8 mouse cellular contexts compared by ENCODE assay signal in the genomic region with DNA sequence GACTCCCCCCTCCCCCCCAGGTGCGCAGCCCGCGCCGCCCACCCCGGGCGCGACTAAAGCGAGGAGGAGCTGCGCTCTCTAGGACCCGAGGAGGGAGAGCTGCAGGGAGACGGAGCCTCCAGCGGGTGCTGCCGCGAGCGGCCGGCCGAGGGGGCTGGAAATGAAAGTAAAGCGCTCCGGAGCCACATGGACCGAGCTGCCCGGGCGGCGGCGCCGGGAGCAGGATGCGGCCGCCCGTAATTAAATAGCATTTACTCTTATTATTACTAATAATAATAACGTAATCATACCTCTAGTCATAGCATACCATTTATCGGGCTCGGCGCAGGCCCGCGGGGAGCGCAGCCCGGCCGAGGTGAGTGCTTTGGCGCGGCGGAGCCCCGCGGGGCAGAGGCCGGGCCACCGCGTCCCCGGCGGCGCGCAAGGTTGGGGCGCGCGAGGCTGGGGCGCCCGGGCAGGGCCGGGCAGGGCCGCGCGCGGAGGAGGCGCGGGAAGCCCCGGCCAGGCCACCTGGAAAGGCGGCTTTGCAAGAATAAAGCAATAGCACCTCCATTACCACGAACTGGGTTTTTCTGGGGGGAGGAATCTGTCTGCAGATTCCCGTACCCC. TPM values are rescaled to one million over a fixed set of nuclear protein-coding genes. Genes with fewer than 3 reads are reported as not detected.
DNase-seq lines count a peak whose midpoint lies in the region; ATAC-seq and TF ChIP-seq lines count a peak whose summit lies in the region.

TSS of gene Zc3h7b (plus strand) at position 66 of the 609 bp plus-strand sequence.
TSS of gene Rangap1 (minus strand) at position 539 of the 609 bp plus-strand sequence.

- no peak for TF ChIP-seq CTCF in MEL (IDR thresholded peaks at IDR 0.05 in 2 of 3, conservative IDR thresholded peaks at IDR 0.05 in 1 of 3; ENCODE audit: control insufficient read depth in 1 of 3, insufficient read depth in 1 of 3, low read depth in 2 of 3, low read length in 3 of 3, poor library complexity in 1 of 3, severe bottlenecking in 1 of 3)
- peak; percentile 57 for TF ChIP-seq CTCF in layer of hippocampus, adult 2 months (conservative IDR thresholded peaks at IDR 0.05)
- no peak; the same call in 1 of the 2 replicates for TF ChIP-seq CTCF in lung, embryonic 14.5 days (IDR thresholded peaks at IDR 0.05; ENCODE audit: low read depth)
- no peak for TF ChIP-seq CTCF in olfactory bulb, adult 2 months (IDR thresholded peaks at IDR 0.05; ENCODE audit: insufficient read depth, low read depth, low read length)
- no peak for TF ChIP-seq CTCF in thymus, adult 2 months (IDR thresholded peaks at IDR 0.05; ENCODE audit: borderline replicate concordance, control insufficient read depth, extremely low read depth, insufficient read depth, low read length, poor library complexity)

- TF ChIP-seq RAD21 in MEL (IDR thresholded peaks at IDR 0.05; ENCODE audit: low read depth, low read length), result no peak

- WGBS in lung, embryonic 14.5 days, result under 1% methylated on average over 64 of the region's 65 CpGs
- under 1% methylated on average over 65 of the region's 65 CpGs for WGBS in olfactory bulb, adult 2 months
- under 1% methylated on average over 63 of the region's 65 CpGs for WGBS in thymus, adult 2 months

- H3K27me3 ChIP-seq in MEL (ENCODE audit: control insufficient read depth in 1 of 2, insufficient read depth in 2 of 2, low read length in 2 of 2), result no peaks in the 10 kb centered on the region
- H3K27me3 ChIP-seq in lung, embryonic 14.5 days (ENCODE audit: insufficient read depth, low read length), result no peaks in the 10 kb centered on the region
- no peaks in the 10 kb centered on the region for H3K27me3 ChIP-seq in thymus, adult 2 months (ENCODE audit: control insufficient read depth, insufficient read depth, low read length)

- peaks cover 0 to 11% of the 10 kb centered on the region in 2 experiments; a peak in 2 of 4 replicates for H3K36me3 ChIP-seq in MEL (ENCODE audit: control insufficient read depth in 1 of 2, insufficient read depth in 2 of 2, low read length in 2 of 2)
- H3K36me3 ChIP-seq in lung, embryonic 14.5 days (ENCODE audit: insufficient read depth), result no peaks in the 10 kb centered on the region
- H3K36me3 ChIP-seq in thymus, adult 2 months (ENCODE audit: control insufficient read depth, insufficient read depth, low read length), result no peaks in the 10 kb centered on the region

- H3K79me2 ChIP-seq in MEL (ENCODE audit: control insufficient read depth, insufficient read depth, low read length, poor library complexity), result peaks cover 22% of the 10 kb centered on the region

- H3K9me3 ChIP-seq in MEL (replicated peaks; ENCODE audit: insufficient read depth, low read length), result no peaks in the 10 kb centered on the region
- no peaks in the 10 kb centered on the region for H3K9me3 ChIP-seq in lung, embryonic 14.5 days (ENCODE audit: low read depth, low read length)

- H3K4me3 ChIP-seq in MEL (ENCODE audit: control insufficient read depth in 1 of 2, insufficient read depth in 1 of 2, low read depth in 2 of 2, low read length in 2 of 2), result peak within 1 kb of the TSS; percentile 70 to 86
- H3K4me3 ChIP-seq in layer of hippocampus, adult 2 months, result peak within 1 kb of the TSS; percentile 91
- H3K4me3 ChIP-seq in lung, embryonic 14.5 days (ENCODE audit: low read depth, low read length), result peak within 1 kb of the TSS; percentile 91
- peak within 1 kb of the TSS; percentile 73 for H3K4me3 ChIP-seq in olfactory bulb, adult 2 months (ENCODE audit: insufficient read depth, low read depth, low read length)
- peak within 1 kb of the TSS; percentile 93 for H3K4me3 ChIP-seq in thymus, adult 2 months (ENCODE audit: control insufficient read depth, insufficient read depth, low read length)

- TF ChIP-seq EP300 in MEL (IDR thresholded peaks at IDR 0.05; ENCODE audit: low read depth in 1 of 2, low read length in 2 of 2), result no peak

- peak within 1 kb of the TSS; percentile 82 for H3K4me2 ChIP-seq in lung, embryonic 14.5 days

- H3K27ac ChIP-seq in MEL (ENCODE audit: control insufficient read depth, low read depth, low read length), result peak within 1 kb of the TSS; percentile 53
- H3K27ac ChIP-seq in layer of hippocampus, adult 2 months, result peak within 1 kb of the TSS; percentile 95
- peak within 1 kb of the TSS; percentile 94 for H3K27ac ChIP-seq in lung, embryonic 14.5 days (ENCODE audit: low read depth)
- peak within 1 kb of the TSS; percentile 79 for H3K27ac ChIP-seq in olfactory bulb, adult 2 months (ENCODE audit: insufficient read depth, low read depth, low read length)
- H3K27ac ChIP-seq in thymus, adult 2 months (ENCODE audit: control insufficient read depth, insufficient read depth, low read length), result 0 out of 2 replicates have a peak within 1 kb of the TSS, but pooled peaks have one; percentile 5

- TF ChIP-seq POLR2A in MEL (IDR thresholded peaks at IDR 0.05; ENCODE audit: control insufficient read depth in 1 of 2, insufficient read depth in 1 of 2, low read depth in 1 of 2, low read length in 2 of 2, poor library complexity in 1 of 2), result peak in 1 of 2 experiments; percentile 72; a peak in 2 of 4 replicates
- TF ChIP-seq POLR2A in olfactory bulb, adult 2 months (IDR thresholded peaks at IDR 0.05; ENCODE audit: insufficient read depth, low read depth, low read length), result no peak; the same call in 1 of the 2 replicates
- no peak for TF ChIP-seq POLR2A in thymus, adult 2 months (IDR thresholded peaks at IDR 0.05; ENCODE audit: control insufficient read depth, extremely low read depth, insufficient read depth, low read length, poor library complexity)

- H3K9ac ChIP-seq in MEL (ENCODE audit: control insufficient read depth, low read depth, low read length, poor library complexity, severe bottlenecking), result peak within 1 kb of the TSS; percentile 81
- H3K9ac ChIP-seq in lung, embryonic 14.5 days, result peak within 1 kb of the TSS; percentile 98

- peaks cover 0 to 6% of the 10 kb centered on the region in 2 experiments; a peak in 3 of 4 replicates for H3K4me1 ChIP-seq in MEL (ENCODE audit: control insufficient read depth in 1 of 2, insufficient read depth in 2 of 2, low read length in 2 of 2)
- peaks cover 4% of the 10 kb centered on the region; the same call in 1 of the 2 replicates for H3K4me1 ChIP-seq in lung, embryonic 14.5 days (ENCODE audit: insufficient read depth)
- peaks cover 6% of the 10 kb centered on the region for H3K4me1 ChIP-seq in olfactory bulb, adult 2 months (ENCODE audit: control insufficient read depth, insufficient read depth, low read length)
- H3K4me1 ChIP-seq in thymus, adult 2 months (replicated peaks; ENCODE audit: control insufficient read depth, insufficient read depth, low read length), result peaks cover 8% of the 10 kb centered on the region

- intact Hi-C loops in heart, postnatal 36 days (cut with DNase I), result loop anchor here (2.0 kb wide), 2 partner anchors 14 to 56 kb away; no protein-coding TSS in a partner anchor

- peak; percentile 84 for ATAC-seq in lung, embryonic 14.5 days (ENCODE audit: insufficient read depth)

- DNase-seq in MEL (ENCODE audit: low read depth, low spot score), result peak; percentile 74
- peak; percentile 66 for DNase-seq in cerebellum, adult 8-10 months
- peak; percentile 69 for DNase-seq in forelimb bud, embryonic 11.5 days (ENCODE audit: low read depth, low spot score)
- DNase-seq in heart, postnatal 36 days, result peak; percentile 77 to 85
- peak; percentile 69 to 74 for DNase-seq in layer of hippocampus, adult 2 months (ENCODE audit: low spot score in 2 of 2)
- peak; percentile 85 for DNase-seq in lung, embryonic 14.5 days
- DNase-seq in thymus, adult 2 months, result peak; percentile 61

TF ChIP-seq in MEL, 35 proteins besides CTCF, POLR2A, EP300 and RAD21 (continues in another document):
- TF ChIP-seq SMC3 (IDR thresholded peaks at IDR 0.05; ENCODE audit: low read depth, low read length), result no peak
- TF ChIP-seq ZNF384 (IDR thresholded peaks at IDR 0.05; ENCODE audit: low read depth, low read length), result no peak
- peak; percentile 31; the same call in 1 of the 2 replicates for TF ChIP-seq POLR2AphosphoS2 (IDR thresholded peaks at IDR 0.05; ENCODE audit: low read length)
- no peak for TF ChIP-seq BHLHE40 (IDR thresholded peaks at IDR 0.05; ENCODE audit: borderline replicate concordance, low read depth, low read length)
- no peak for TF ChIP-seq ELF1 (IDR thresholded peaks at IDR 0.05; ENCODE audit: low read depth, low read length)
- TF ChIP-seq CHD1 (IDR thresholded peaks at IDR 0.05; ENCODE audit: low read depth, low read length), result no peak
- no peak for TF ChIP-seq HCFC1 (IDR thresholded peaks at IDR 0.05; ENCODE audit: low read depth, low read length)
- TF ChIP-seq MAZ (IDR thresholded peaks at IDR 0.05; ENCODE audit: low read depth, low read length), result peak; percentile 46; the same call in 1 of the 2 replicates
- peak; percentile 24; the same call in 1 of the 2 replicates for TF ChIP-seq NRF1 (IDR thresholded peaks at IDR 0.05; ENCODE audit: insufficient read depth, low read depth, low read length, poor library complexity, severe bottlenecking)
- no peak for TF ChIP-seq RCOR1 (IDR thresholded peaks at IDR 0.05; ENCODE audit: low read depth, low read length)
- no peak for TF ChIP-seq UBTF (IDR thresholded peaks at IDR 0.05; ENCODE audit: borderline replicate concordance, insufficient read depth, low read depth, low read length)
- TF ChIP-seq ZKSCAN1 (IDR thresholded peaks at IDR 0.05; ENCODE audit: low read depth, low read length), result no peak
- peak; percentile 33 for TF ChIP-seq TCF12 (IDR thresholded peaks at IDR 0.05; ENCODE audit: low read depth, low read length)

RNA-seq across cellular contexts. Expression of gene Zc3h7b, which starts in this region (rescaled TPM):
- total RNA-seq in MEL (2012; rRNA removed), result 16.9 and 18.2 TPM in 2 replicates
- polyA plus RNA-seq in MEL (2012; ENCODE audit: insufficient read depth in 1 of 2, insufficient read length in 2 of 2, low read depth in 1 of 2, low replicate concordance in 2 of 2, missing spikeins in 1 of 2), result 100 to 1,000 TPM in 1 of 2 experiments, 10 to 100 TPM in 1; 41.5 to 108 TPM
- 10 to 100 TPM; 73.7 to 73.9 TPM for total RNA-seq in heart, postnatal 36 days (2021)
- total RNA-seq in layer of hippocampus, adult 2 months (2021), result 100 to 1,000 TPM; 140 to 145 TPM
- 45.6 and 46.1 TPM in 2 replicates for polyA plus RNA-seq in lung, embryonic 14.5 days (2014; fragmentation: Nextera tagmentation; extraction: Ambion mirVana)
- not detected in 2 replicates for polyA plus RNA-seq in olfactory bulb, adult 2 months (2012; ENCODE audit: insufficient read depth, insufficient read length, low replicate concordance, missing spikeins)
- polyA plus RNA-seq in thymus, adult 2 months (2012; rRNA removed), result 42.3 and 49.5 TPM in 2 replicates

RNA-seq across cellular contexts. Expression of gene Rangap1, which starts in this region (rescaled TPM):
- total RNA-seq in MEL (2012; rRNA removed), result 191 and 197 TPM in 2 replicates
- polyA plus RNA-seq in MEL (2012; ENCODE audit: insufficient read depth in 1 of 2, insufficient read length in 2 of 2, low read depth in 1 of 2, low replicate concordance in 2 of 2, missing spikeins in 1 of 2), result 100 to 1,000 TPM in 1 of 2 experiments, not detected in 1; 281 TPM
- total RNA-seq in heart, postnatal 36 days (2021), result 10 to 100 TPM; 24.9 to 25.1 TPM
- total RNA-seq in layer of hippocampus, adult 2 months (2021), result 100 to 1,000 TPM; 149 to 162 TPM
- polyA plus RNA-seq in lung, embryonic 14.5 days (2014; fragmentation: Nextera tagmentation; extraction: Ambion mirVana), result 101 and 107 TPM in 2 replicates
- polyA plus RNA-seq in olfactory bulb, adult 2 months (2012; ENCODE audit: insufficient read depth, insufficient read length, low replicate concordance, missing spikeins), result not detected in 2 replicates
- 73.9 and 82.0 TPM in 2 replicates for polyA plus RNA-seq in thymus, adult 2 months (2012; rRNA removed)

Comparison
In these comparisons a context has a peak if more than half of its experiments do, and no peak if none do; other contexts are left out.
1. Peak in every context shown above with its lines: DNase-seq, ATAC-seq, H3K4me3 ChIP-seq and H3K27ac ChIP-seq.
2. H3K27ac ChIP-seq: peak in every context shown above with its lines; median percentile 95 in layer of hippocampus, adult 2 months; 94 in lung, embryonic 14.5 days; 79 in olfactory bulb, adult 2 months; 53 in MEL; 5 in thymus, adult 2 months.